Mouse (Mus musculus) CH12.LX (cell line): ENCODE results near the gene Olfr1378. TPM values are rescaled to one million over a fixed set of nuclear protein-coding genes. Genes with fewer than 3 reads are reported as not detected.

Source experiments
- E2F4 ChIP-seq: IDR thresholded peaks from 2 replicates; pipeline ENCODE4 v1.6.1; 2011; ENCODE audit warnings: low read depth, low read length, improper control_type of control experiment; ENCODE audit not compliant: insufficient replicate concordance
- EP300 ChIP-seq: IDR thresholded peaks from 2 replicates; pipeline ENCODE4 v1.6.1; 2011; ENCODE audit warnings: low read length, improper control_type of control experiment
- USF2 ChIP-seq: conservative IDR thresholded peaks from 2 replicates; pipeline ENCODE4 v1.6.1; 2011; ENCODE audit warnings: low read depth, low read length, improper control_type of control experiment
- polyA plus RNA-seq: library from polyadenylated mRNA; unstranded; fragments of >175 nt; gene quantifications from 2 replicates; pipeline ENCODE4 v1.2.1, GENCODE M21; 2012; ENCODE audit warnings: low read depth; ENCODE audit not compliant: insufficient read length
- total RNA-seq, 2 experiments: library from RNA; depleted of rRNA; stranded (reverse); fragments of 300-350 nt in 1 of 2; fragments of >200 nt in 1 of 2; gene quantifications; 2 replicates each; pipeline ENCODE4 v1.2.3; 2012 to 2014

Gene Olfr1378
- total and polyA plus RNA-seq, 3 experiments = not detected

- TF ChIP-seq E2F4 = no peak
- no peak for TF ChIP-seq USF2
- no peak for TF ChIP-seq EP300
Observed at GRCm38 (mm10) chr11:51016341-51016740, 50.0 kb downstream of the Olfr1378 start (continued).

Other genes with a start within 250 kb of the Olfr1378 start
- gene Zfp354c, start 138.8 kb upstream of the Olfr1378 start, total RNA-seq (2012; rRNA removed) = 1.1 and 1.4 TPM in 2 replicates
- gene Zfp354c, start 138.8 kb upstream of the Olfr1378 start, total RNA-seq (2014; rRNA removed) = 1.9 and 2.1 TPM in 2 replicates
- gene Zfp354c, start 138.8 kb upstream of the Olfr1378 start, polyA plus RNA-seq = 2.2 TPM in 2 replicates
- not detected in 2 replicates for gene Zfp879, start 125.0 kb upstream of the Olfr1378 start, total RNA-seq (2012; rRNA removed)
- not detected in 2 replicates for gene Zfp879, start 125.0 kb upstream of the Olfr1378 start, total RNA-seq (2014; rRNA removed)
- gene Zfp879, start 125.0 kb upstream of the Olfr1378 start, polyA plus RNA-seq = not detected in 2 replicates
- gene Grm6, start 115.8 kb upstream of the Olfr1378 start, total RNA-seq (2012; rRNA removed) = 0.08 and 0.21 TPM in 2 replicates
- gene Grm6, start 115.8 kb upstream of the Olfr1378 start, total RNA-seq (2014; rRNA removed) = 0.23 and 0.42 TPM in 2 replicates
- gene Grm6, start 115.8 kb upstream of the Olfr1378 start, polyA plus RNA-seq = 0.74 and 1.0 TPM in 2 replicates
- gene Zfp454, start 78.9 kb upstream of the Olfr1378 start, total RNA-seq (2012; rRNA removed) = not detected in 2 replicates
- not detected in 2 replicates for gene Zfp454, start 78.9 kb upstream of the Olfr1378 start, total RNA-seq (2014; rRNA removed)
- gene Zfp454, start 78.9 kb upstream of the Olfr1378 start, polyA plus RNA-seq = not detected in 2 replicates
- not detected in 2 replicates for gene Zfp2, start 50.4 kb upstream of the Olfr1378 start, total RNA-seq (2012; rRNA removed)
- gene Zfp2, start 50.4 kb upstream of the Olfr1378 start, total RNA-seq (2014; rRNA removed) = not detected in 2 replicates
- gene Zfp2, start 50.4 kb upstream of the Olfr1378 start, polyA plus RNA-seq = not detected in 2 replicates
- not detected in 2 replicates for gene Zfp354b, start 34.9 kb upstream of the Olfr1378 start, total RNA-seq (2012; rRNA removed)
- gene Zfp354b, start 34.9 kb upstream of the Olfr1378 start, total RNA-seq (2014; rRNA removed) = not detected in 2 replicates
- not detected in 2 replicates for gene Zfp354b, start 34.9 kb upstream of the Olfr1378 start, polyA plus RNA-seq
- not detected in 2 replicates for gene 4933414I15Rik, start 22.8 kb upstream of the Olfr1378 start, total RNA-seq (2012; rRNA removed)
- gene 4933414I15Rik, start 22.8 kb upstream of the Olfr1378 start, total RNA-seq (2014; rRNA removed) = not detected in 2 replicates
- gene 4933414I15Rik, start 22.8 kb upstream of the Olfr1378 start, polyA plus RNA-seq = not detected in 2 replicates
- not detected in 2 replicates for gene Prop1, start 12.8 kb upstream of the Olfr1378 start, total RNA-seq (2012; rRNA removed)
- not detected in 2 replicates for gene Prop1, start 12.8 kb upstream of the Olfr1378 start, total RNA-seq (2014; rRNA removed)
- not detected in 2 replicates for gene Prop1, start 12.8 kb upstream of the Olfr1378 start, polyA plus RNA-seq
- gene Olfr1377, start 15.4 kb downstream of the Olfr1378 start, total RNA-seq (2012; rRNA removed) = not detected in 2 replicates
- not detected in 2 replicates for gene Olfr1377, start 15.4 kb downstream of the Olfr1378 start, total RNA-seq (2014; rRNA removed)
- gene Olfr1377, start 15.4 kb downstream of the Olfr1378 start, polyA plus RNA-seq = not detected in 2 replicates
- not detected in 2 replicates for gene Olfr51, start 37.1 kb downstream of the Olfr1378 start, total RNA-seq (2012; rRNA removed)
- not detected in 2 replicates for gene Olfr51, start 37.1 kb downstream of the Olfr1378 start, total RNA-seq (2014; rRNA removed)
- not detected in 2 replicates for gene Olfr51, start 37.1 kb downstream of the Olfr1378 start, polyA plus RNA-seq
- gene Olfr54, start 47.7 kb downstream of the Olfr1378 start, total RNA-seq (2012; rRNA removed) = not detected in 2 replicates
- not detected in 2 replicates for gene Olfr54, start 47.7 kb downstream of the Olfr1378 start, total RNA-seq (2014; rRNA removed)
- not detected in 2 replicates for gene Olfr54, start 47.7 kb downstream of the Olfr1378 start, polyA plus RNA-seq
- not detected in 2 replicates for gene Olfr1375, start 81.6 kb downstream of the Olfr1378 start, total RNA-seq (2012; rRNA removed)
- gene Olfr1375, start 81.6 kb downstream of the Olfr1378 start, total RNA-seq (2014; rRNA removed) = not detected in 2 replicates
- not detected in 2 replicates for gene Olfr1375, start 81.6 kb downstream of the Olfr1378 start, polyA plus RNA-seq
- gene Zfp354a, start 92.7 kb downstream of the Olfr1378 start, total RNA-seq (2012; rRNA removed) = not detected in 2 replicates
- not detected in 2 replicates for gene Zfp354a, start 92.7 kb downstream of the Olfr1378 start, total RNA-seq (2014; rRNA removed)
- gene Zfp354a, start 92.7 kb downstream of the Olfr1378 start, polyA plus RNA-seq = not detected in 2 replicates